Mouse (Mus musculus) heart, adult 2 months (tissue): ENCODE results near the gene Ppp1cb.

ENCODE experiments used
- CTCF ChIP-seq: fragments of 200-600 bp; IDR thresholded peaks from 2 replicates; pipeline ENCODE4 v1.8.1; 2022; ENCODE audit warnings: antibody characterized with exemption, mild to moderate bottlenecking, moderate library complexity
- POLR2A ChIP-seq: fragments of 200-500 bp; IDR thresholded peaks from 2 replicates; pipeline ENCODE4 v1.6.1; 2011; ENCODE audit warnings: mild to moderate bottlenecking, low read depth, low read length, control low read depth; ENCODE audit not compliant: insufficient read depth

DNA sequence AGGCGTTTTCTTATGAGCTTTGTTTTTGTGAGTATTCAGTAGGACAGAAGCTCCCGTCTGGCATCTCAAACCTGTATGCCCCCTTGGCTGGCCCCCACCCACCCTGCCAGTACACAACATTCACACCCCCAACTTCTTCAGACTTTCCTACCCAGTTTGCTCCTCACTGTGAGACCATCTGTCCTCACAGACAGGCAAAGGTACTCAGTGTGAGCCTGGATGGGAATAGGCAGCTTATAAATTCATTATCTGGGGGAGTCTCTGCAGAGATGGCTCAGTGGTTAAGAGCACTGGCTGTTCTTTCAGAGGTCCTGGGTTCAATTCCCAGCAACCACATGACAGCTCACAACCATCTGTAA lies 20.1 kb upstream of the Ppp1cb start:
- TF ChIP-seq POLR2A (no peak), CTCF (no peak)
